Comparison of ENCODE assay signal across 13 mouse cellular contexts in the genomic region with DNA sequence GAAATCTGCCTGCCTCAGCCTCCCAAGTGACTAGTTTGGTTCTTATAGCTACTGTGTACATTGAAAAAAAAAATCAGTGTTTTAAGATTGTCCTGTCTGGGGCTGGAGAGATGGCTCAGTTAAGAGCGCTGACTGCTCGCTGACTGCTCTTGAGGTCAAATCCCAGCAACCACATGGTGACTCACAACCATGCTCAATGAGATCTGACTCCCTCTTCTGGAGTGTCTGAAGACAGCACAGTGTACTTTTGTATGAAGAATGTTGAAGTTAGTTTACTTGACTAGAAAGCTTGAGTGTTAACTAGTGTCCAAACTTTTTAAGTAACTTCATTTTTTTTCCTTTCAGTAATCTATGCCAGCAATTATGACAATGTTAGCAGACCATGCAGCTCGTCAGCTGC. TPM values are rescaled to one million over a fixed set of nuclear protein-coding genes. Genes with fewer than 3 reads are reported as not detected.
DNase-seq lines count a peak whose midpoint lies in the region; ATAC-seq and TF ChIP-seq lines count a peak whose summit lies in the region.
"Had no signal": no experiment of that assay in that cellular context is flagged by ENCODE, and none has a peak within 500 bp of the region (broad histone marks: within the 10 kb centered on the region; RNA-seq: fewer than 3 reads in every experiment).

No protein-coding gene starts in this region.

- no peak for ATAC-seq in midbrain, embryonic 14.5 days (ENCODE audit: low FRiP score, low TSS enrichment)
- ATAC-seq: forebrain, embryonic 14.5 days had no signal

- H3ac ChIP-seq in C2C12 (ENCODE audit: control insufficient read depth, insufficient read length, low read depth): no peak overlapping the region

- no peak for TF ChIP-seq POLR2A in lung, adult 2 months (IDR thresholded peaks at IDR 0.05; ENCODE audit: borderline replicate concordance, extremely low read depth, low read depth, low read length)

- peaks cover 50% of the 10 kb centered on the region for H3K36me3 ChIP-seq in C2C12 (ENCODE audit: control insufficient read depth, insufficient read depth)
- peaks cover 34% of the 10 kb centered on the region for H3K36me3 ChIP-seq in midbrain, embryonic 14.5 days (ENCODE audit: control insufficient read depth, insufficient read depth, low read length)

- WGBS in lung, adult 2 months: 50% methylated on average over 3 of the region's 3 CpGs
- WGBS in midbrain, embryonic 14.5 days: 85% methylated on average over 3 of the region's 3 CpGs

- 0 out of 2 replicates have a peak, but pooled peaks have one; percentile 23 for TF ChIP-seq CTCF in lung, adult 2 months (IDR thresholded peaks at IDR 0.05; ENCODE audit: insufficient read depth, low read length)
- TF ChIP-seq CTCF in C2C12 (IDR thresholded peaks at IDR 0.05; ENCODE audit: control insufficient read depth, insufficient read depth, insufficient read length): peak; percentile 23

- no peak overlapping the region for H3K4me3 ChIP-seq in lung, adult 2 months (replicated peaks; ENCODE audit: extremely low read depth, low read depth, low read length)
- no peak overlapping the region for H3K4me3 ChIP-seq in C2C12 (ENCODE audit: insufficient read depth, poor library complexity, severe bottlenecking)
- no peak overlapping the region for H3K4me3 ChIP-seq in midbrain, embryonic 14.5 days (replicated peaks; ENCODE audit: low read depth, low read length)
- H3K4me3 ChIP-seq: hindbrain, embryonic 13.5 days; limb, embryonic 13.5 days; midbrain, embryonic 10.5 days had no signal

- H3K4me2 ChIP-seq in midbrain, embryonic 14.5 days (ENCODE audit: low read length): no peak overlapping the region
- H3K4me2 ChIP-seq: hindbrain, embryonic 13.5 days; limb, embryonic 13.5 days had no signal

- no peak overlapping the region for H3K27ac ChIP-seq in midbrain, embryonic 14.5 days (replicated peaks; ENCODE audit: low read depth, low read length)
- H3K27ac ChIP-seq: hindbrain, embryonic 13.5 days; limb, embryonic 13.5 days; midbrain, embryonic 10.5 days had no signal

- no peak overlapping the region for H3K9ac ChIP-seq in midbrain, embryonic 14.5 days (replicated peaks; ENCODE audit: low read length)
- H3K9ac ChIP-seq: hindbrain, embryonic 13.5 days; limb, embryonic 13.5 days had no signal

- peaks cover 6% of the 10 kb centered on the region for H3K4me1 ChIP-seq in lung, adult 2 months (ENCODE audit: control insufficient read depth, insufficient read depth, low read length)
- H3K4me1 ChIP-seq in midbrain, embryonic 14.5 days (ENCODE audit: control insufficient read depth, insufficient read depth, low read length): 0 out of 2 replicates have a peak, but pooled peaks cover 7% of the 10 kb centered on the region

- H3K79me3 ChIP-seq in C2C12 (ENCODE audit: low read depth): peaks cover 99% of the 10 kb centered on the region

- DNase-seq in embryo, embryonic 10.5 days (ENCODE audit: low spot score): peak; percentile 22
- DNase-seq in embryo, embryonic 9.5 days (ENCODE audit: extremely low spot score): no peak
- DNase-seq in lung, adult 2 months: no peak
- DNase-seq in lung, postnatal 4 days: no peak
- DNase-seq in brain, adult 2 months (ENCODE audit: low read depth, low spot score): peak; percentile 43
- DNase-seq in midbrain, embryonic 14.5 days: no peak
- no peak for DNase-seq in cerebellum, postnatal 10 days
- DNase-seq: cerebellum, adult 11 months had no signal

- H3K9me3 ChIP-seq in midbrain, embryonic 14.5 days (ENCODE audit: control insufficient read depth, low read length): no peaks in the 10 kb centered on the region
- H3K9me3 ChIP-seq: hindbrain, embryonic 13.5 days; limb, embryonic 13.5 days; midbrain, embryonic 10.5 days had no signal

- H3K27me3 ChIP-seq in C2C12 (ENCODE audit: control insufficient read depth, insufficient read depth, insufficient read length): no peaks in the 10 kb centered on the region
- no peaks in the 10 kb centered on the region for H3K27me3 ChIP-seq in midbrain, embryonic 14.5 days (ENCODE audit: control insufficient read depth, insufficient read depth, low read length)
- H3K27me3 ChIP-seq: hindbrain, embryonic 13.5 days; limb, embryonic 13.5 days had no signal

- H3K79me2 ChIP-seq in C2C12 (ENCODE audit: control insufficient read depth, insufficient read depth): peaks cover 100% of the 10 kb centered on the region

TF ChIP-seq in C2C12, 6 proteins besides CTCF, POLR2A, EP300 and RAD21:
- no peak for TF ChIP-seq MYOD1 (IDR thresholded peaks at IDR 0.05; ENCODE audit: control insufficient read depth, insufficient read length, low read depth)
- peak; percentile 8 for TF ChIP-seq USF1 (IDR thresholded peaks at IDR 0.05; ENCODE audit: low read depth)
- TF ChIP-seq CEBPB (IDR thresholded peaks at IDR 0.05; ENCODE audit: low read depth): no peak
- TF ChIP-seq MAX (IDR thresholded peaks at IDR 0.05): peak; percentile 67
TF ChIP-seq in C2C12: peak in this region for 2.

RNA-seq across cellular contexts. Expression of gene Xpo1, which starts 5.6 kb away (rescaled TPM):
- 5.6 and 7.1 TPM in 2 replicates for polyA plus RNA-seq in lung, adult 2 months (2012; rRNA removed)
- 32.9 TPM for polyA plus RNA-seq in C2C12 (2012; fragmentation: generic; extraction: Trizol)
- 69.0 and 110 TPM in 2 replicates for polyA plus RNA-seq in midbrain, embryonic 14.5 days (2014; fragmentation: Nextera tagmentation; extraction: Ambion mirVana)

RNA-seq across cellular contexts. Expression of gene Usp34, which starts 45.2 kb away (rescaled TPM):
- 5.9 and 9.7 TPM in 2 replicates for polyA plus RNA-seq in lung, adult 2 months (2012; rRNA removed)
- 8.4 TPM for polyA plus RNA-seq in C2C12 (2012; fragmentation: generic; extraction: Trizol)
- polyA plus RNA-seq in midbrain, embryonic 14.5 days (2014; fragmentation: Nextera tagmentation; extraction: Ambion mirVana): 57.8 and 59.8 TPM in 2 replicates

Comparison
In these comparisons a context has a peak if more than half of its experiments do, and no peak if none do; other contexts are left out.
1. DNase-seq: peak in embryo, embryonic 10.5 days (single experiment) and brain, adult 2 months (single experiment); none in embryo, embryonic 9.5 days (single experiment), lung, adult 2 months (single experiment), lung, postnatal 4 days (0 of 2), midbrain, embryonic 14.5 days (single experiment) and cerebellum, postnatal 10 days (0 of 2).